Mouse (Mus musculus): ENCODE measurements around the gene 1700015G11Rik. TPM values are rescaled to one million over a fixed set of nuclear protein-coding genes. Genes with fewer than 3 reads are reported as not detected.

The 1700015G11Rik gene
- not detected in 2 replicates for polyA plus RNA-seq (2012; rRNA removed; ENCODE audit: low replicate concordance)

DNA sequence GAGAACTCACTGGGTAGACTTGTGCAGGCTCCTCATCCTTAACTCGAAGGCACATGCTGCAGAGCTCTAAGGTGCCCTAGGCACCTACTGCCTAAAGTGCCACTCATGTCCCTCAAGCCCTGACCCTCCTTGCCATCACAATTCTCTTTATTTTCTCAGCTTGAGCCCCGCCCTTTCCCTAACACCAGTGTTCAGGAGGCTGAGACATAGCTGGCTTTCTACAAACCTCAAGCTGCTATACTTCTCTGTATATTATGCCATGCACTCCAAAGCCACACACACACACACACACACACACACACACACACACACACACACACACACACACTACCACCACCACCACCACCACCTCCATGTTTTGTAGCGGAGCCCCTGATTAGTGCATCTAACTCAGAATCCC, at the start of gene 1700015G11Rik:
Gene 1700015G11Rik (minus strand): TSS at position 101 of the 400 bp plus-strand sequence.

DNA sequence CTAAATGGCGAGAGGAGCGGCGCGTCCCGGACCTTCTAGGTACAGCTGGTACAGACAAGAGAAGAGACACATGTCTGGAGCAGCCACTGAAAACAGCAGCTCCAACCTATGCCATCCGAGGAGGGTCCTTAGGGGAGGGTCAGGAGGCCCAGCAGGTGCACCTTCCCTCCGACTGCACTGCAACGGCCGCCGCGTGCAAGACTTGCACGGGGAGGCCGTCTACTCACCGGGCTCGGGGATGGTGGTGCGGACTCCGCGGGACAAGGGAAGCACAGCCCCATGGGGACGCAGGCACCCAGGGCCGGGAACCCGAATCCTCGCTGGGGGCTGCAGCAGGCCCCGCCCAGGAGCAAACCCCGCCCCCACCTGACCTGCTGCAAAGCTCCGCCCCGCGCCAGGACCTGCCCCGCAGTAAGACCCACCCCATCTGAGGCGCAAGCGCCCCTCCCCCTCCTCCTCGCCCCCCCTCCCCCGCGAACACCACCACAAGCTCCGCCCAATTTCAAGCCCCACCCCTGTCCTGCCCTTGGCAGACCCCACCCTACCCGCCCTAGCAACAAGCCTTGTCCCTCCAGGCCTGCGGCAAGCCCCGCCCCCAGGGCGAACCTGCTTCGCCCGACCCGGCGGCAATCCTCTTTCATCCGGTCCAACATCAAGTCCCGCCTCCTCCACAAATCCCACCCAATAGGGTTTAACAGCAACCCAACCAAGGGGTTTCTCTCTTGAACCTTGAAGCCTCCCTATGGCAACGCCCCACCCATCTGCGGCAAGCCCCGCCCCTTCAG, 9.8 kb downstream of the 1700015G11Rik start, which contains the start of gene Svip:
Gene Svip (minus strand): TSS at position 508 of the 785 bp plus-strand sequence.

Other genes with a start within 250 kb of the 1700015G11Rik start
- 1.7 and 2.4 TPM in 2 replicates for gene Gas2, start 153.7 kb downstream of the 1700015G11Rik start, polyA plus RNA-seq (2012; rRNA removed; ENCODE audit: low replicate concordance)
- gene Fancf, start 153.5 kb downstream of the 1700015G11Rik start, polyA plus RNA-seq (2012; rRNA removed; ENCODE audit: low replicate concordance): 10.0 and 16.0 TPM in 2 replicates
- gene Svip, start 9.7 kb downstream of the 1700015G11Rik start, polyA plus RNA-seq (2012; rRNA removed; ENCODE audit: low replicate concordance): 1.6 and 1.9 TPM in 2 replicates

Measured in duodenum, adult 2 months (tissue).